Mouse (Mus musculus) right cerebral cortex, adult 18-20 months (tissue): Measurements from ENCODE around the gene Ptprd.

Experiments used
- DNase-seq: peaks from one replicate; pipeline ENCODE4 v3.0.0; 2022; ENCODE audit warnings: mixed read lengths

Ptprd gene

GRCm38 (mm10) chr4:76583025-76583424, 1628.7 kb downstream of the Ptprd start:
- no peak for DNase-seq

- no peak for DNase-seq
These were observed 1645.8 kb downstream of the Ptprd start for GRCm38 (mm10) chr4:76566006-76566405.

GRCm38 (mm10) chr4:76541769-76542168, 1670.0 kb downstream of the Ptprd start:
- no peak for DNase-seq

- no peak for DNase-seq
These were observed 1678.8 kb downstream of the Ptprd start for GRCm38 (mm10) chr4:76532926-76533325.

GRCm38 (mm10) chr4:76525281-76525680, 1686.5 kb downstream of the Ptprd start:
- peak; percentile 51 for DNase-seq

- no peak for DNase-seq
These were observed 1708.5 kb downstream of the Ptprd start for GRCm38 (mm10) chr4:76503279-76503601.

GRCm38 (mm10) chr4:76502575-76503278, 1709.0 kb downstream of the Ptprd start:
- no peak for DNase-seq

GRCm38 (mm10) chr4:76485848-76486247, 1725.9 kb downstream of the Ptprd start:
- no peak for DNase-seq

GRCm38 (mm10) chr4:76468366-76469100, 1743.2 kb downstream of the Ptprd start:
- no peak for DNase-seq

GRCm38 (mm10) chr4:76464682-76465081, 1747.1 kb downstream of the Ptprd start:
- no peak for DNase-seq

- no peak for DNase-seq
These were observed 1750.4 kb downstream of the Ptprd start for GRCm38 (mm10) chr4:76461336-76461735.

- DNase-seq = no peak
These were observed 1751.2 kb downstream of the Ptprd start for GRCm38 (mm10) chr4:76460556-76460955.

GRCm38 (mm10) chr4:76459621-76460020, 1752.1 kb downstream of the Ptprd start:
- DNase-seq = no peak

- no peak for DNase-seq
These were observed 1759.5 kb downstream of the Ptprd start for GRCm38 (mm10) chr4:76452286-76452685.

GRCm38 (mm10) chr4:76451019-76451552, 1760.7 kb downstream of the Ptprd start:
- DNase-seq = no peak

- DNase-seq = peak; percentile 43
These were observed 1761.3 kb downstream of the Ptprd start for GRCm38 (mm10) chr4:76450351-76451018.

- peak; percentile 81 for DNase-seq
These were observed 1762.1 kb downstream of the Ptprd start for GRCm38 (mm10) chr4:76449466-76450350.

- no peak for DNase-seq
These were observed 1762.9 kb downstream of the Ptprd start for GRCm38 (mm10) chr4:76448678-76449465.

GRCm38 (mm10) chr4:76447396-76447795, 1764.4 kb downstream of the Ptprd start:
- DNase-seq = no peak

- DNase-seq = no peak
These were observed 1767.0 kb downstream of the Ptprd start for GRCm38 (mm10) chr4:76444778-76445177.

- DNase-seq = no peak
These were observed 1768.2 kb downstream of the Ptprd start for GRCm38 (mm10) chr4:76443553-76443952.
